Mouse (Mus musculus): ENCODE data around the gene Katnbl1. TPM values are rescaled to one million over a fixed set of nuclear protein-coding genes. Genes with fewer than 3 reads are reported as not detected.

The Katnbl1 gene
- polyA plus RNA-seq, 1 experiment: 26.1 TPM

DNA sequence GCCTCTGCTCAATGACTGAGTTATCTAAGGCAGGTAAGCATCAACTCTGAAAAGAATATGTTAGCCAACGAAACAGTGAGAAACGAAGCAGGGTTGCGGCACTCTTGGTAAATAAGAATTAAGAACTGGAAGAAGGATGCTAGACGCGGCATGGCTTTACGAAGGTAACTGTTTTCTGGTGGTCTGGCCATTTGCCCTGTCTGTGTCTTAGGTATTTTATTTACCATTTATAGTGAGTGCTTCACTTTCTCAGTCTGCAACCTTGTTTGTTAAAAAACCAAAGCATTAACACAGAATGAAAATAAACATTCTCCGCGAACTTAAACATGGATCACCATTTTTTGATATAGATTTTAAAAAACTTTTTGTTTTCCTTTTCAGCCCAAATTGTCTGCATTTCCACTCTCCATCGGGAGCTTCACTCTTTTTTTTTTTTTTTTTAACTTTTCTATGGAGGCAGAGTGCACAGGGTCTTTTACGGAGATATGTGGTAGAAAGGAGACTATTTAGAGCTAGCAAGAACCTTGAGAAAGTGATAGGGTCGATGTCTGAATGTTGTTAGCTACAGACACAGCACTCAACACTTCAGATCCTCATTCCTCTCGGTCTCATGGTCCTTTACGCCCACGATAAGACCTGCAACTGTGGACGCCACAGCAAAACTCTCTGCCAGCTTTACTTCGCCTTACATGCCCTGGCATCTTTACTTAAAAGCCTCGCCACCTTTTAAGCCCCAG is 75.3 kb downstream of the Katnbl1 start:
- Histone ChIP-seq H3K4me1 (ENCODE audit: control insufficient read depth, insufficient read depth, low read length) (no peaks in the 10 kb centered on the region), H3K4me3 (ENCODE audit: insufficient read depth, low read length) (peak overlapping the region; percentile 97), H3K27ac (ENCODE audit: insufficient read depth, low read length) (peak overlapping the region; percentile 62)
- TF ChIP-seq POLR2A (IDR thresholded peaks at IDR 0.05; ENCODE audit: low read depth, low read length) (peak; percentile 37; the same call in 1 of the 2 replicates), CTCF (IDR thresholded peaks at IDR 0.05; ENCODE audit: borderline replicate concordance, insufficient read depth, low read length) (no peak)

DNA sequence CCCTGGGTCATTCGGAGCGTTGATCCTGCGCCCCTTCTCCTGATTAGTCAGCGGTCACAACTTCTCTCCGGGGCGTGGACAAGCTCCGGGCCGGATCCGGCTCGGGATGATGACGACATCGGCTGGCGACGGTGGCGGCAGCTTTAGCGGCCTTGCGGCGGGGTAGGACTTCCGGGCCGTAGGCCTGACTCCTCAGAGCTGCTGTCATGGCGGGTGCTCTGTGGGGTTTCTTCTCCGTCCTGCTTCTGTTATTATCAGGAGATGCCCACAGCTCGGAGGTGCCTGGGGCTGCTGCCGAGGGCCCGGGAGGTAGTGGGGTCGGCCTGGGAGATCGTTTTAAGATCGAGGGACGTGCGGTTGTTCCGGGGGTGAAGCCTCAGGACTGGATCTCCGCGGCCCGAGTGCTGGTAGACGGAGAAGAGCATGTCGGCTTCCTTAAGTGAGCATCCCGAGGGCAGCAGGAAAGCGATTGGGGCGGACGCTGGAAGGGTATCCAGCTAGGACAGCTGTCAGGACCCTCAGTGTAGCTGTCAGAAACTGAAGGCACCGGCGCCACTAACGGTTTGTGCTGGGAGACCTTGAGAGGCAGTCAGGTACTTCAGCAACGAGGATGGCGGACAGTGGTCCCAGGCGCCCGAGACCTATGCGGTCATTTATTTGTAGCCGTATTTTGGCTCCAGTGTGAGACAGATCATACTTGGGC is 76.0 kb downstream of the Katnbl1 start, which contains the start of gene Emc7:
Gene Emc7 (plus strand): TSS at position 136 of the 703 bp plus-strand sequence.
- Histone ChIP-seq H3K4me3 (ENCODE audit: insufficient read depth, low read length) (peak within 1 kb of the TSS; percentile 97), H3K27ac (ENCODE audit: insufficient read depth, low read length) (peak within 1 kb of the TSS; percentile 62), H3K4me1 (ENCODE audit: control insufficient read depth, insufficient read depth, low read length) (no peaks in the 10 kb centered on the region)
- TF ChIP-seq POLR2A (IDR thresholded peaks at IDR 0.05; ENCODE audit: low read depth, low read length) (peak; percentile 96), CTCF (IDR thresholded peaks at IDR 0.05; ENCODE audit: borderline replicate concordance, insufficient read depth, low read length) (no peak)

DNA sequence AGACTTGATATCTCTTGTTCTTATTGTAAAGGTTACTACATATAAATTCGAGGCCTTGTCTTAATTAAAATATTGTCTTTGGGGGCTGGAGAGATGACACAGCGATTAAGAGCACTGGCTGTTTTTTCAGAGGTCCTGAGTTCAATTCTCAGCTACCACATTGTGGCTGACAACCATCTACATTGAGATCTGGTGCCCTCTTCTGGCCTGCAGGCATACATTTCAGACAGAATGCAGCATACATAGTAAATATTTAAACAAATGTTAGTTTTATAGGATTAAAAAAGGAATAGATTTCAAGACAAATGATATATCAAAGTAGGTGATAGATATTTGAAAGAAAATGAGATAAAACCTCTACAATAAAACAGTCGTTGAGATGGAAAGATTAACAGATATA is 81.5 kb downstream of the Katnbl1 start:
- Histone ChIP-seq H3K4me1 (ENCODE audit: control insufficient read depth, insufficient read depth, low read length) (no peaks in the 10 kb centered on the region), H3K4me3 (ENCODE audit: insufficient read depth, low read length) (no peak overlapping the region), H3K27ac (ENCODE audit: insufficient read depth, low read length) (no peak overlapping the region)
- TF ChIP-seq CTCF (IDR thresholded peaks at IDR 0.05; ENCODE audit: borderline replicate concordance, insufficient read depth, low read length): no peak
- TF ChIP-seq POLR2A (IDR thresholded peaks at IDR 0.05; ENCODE audit: low read depth, low read length): no peak

Other genes starting within 250 kb of the Katnbl1 start
- 1.3 and 1.9 TPM in 2 replicates for gene Olfr1316, start 244.2 kb upstream of the Katnbl1 start, polyA plus RNA-seq (2011; ENCODE audit: insufficient read length, low read depth, missing spikeins)
- gene Olfr1317, start 238.9 kb upstream of the Katnbl1 start, polyA plus RNA-seq (2011; ENCODE audit: insufficient read length, low read depth, missing spikeins): not detected in 2 replicates
- not detected in 2 replicates for gene Olfr1318, start 225.0 kb upstream of the Katnbl1 start, polyA plus RNA-seq (2011; ENCODE audit: insufficient read length, low read depth, missing spikeins)
- 21.6 and 25.3 TPM in 2 replicates for gene Lpcat4, start 139.7 kb upstream of the Katnbl1 start, polyA plus RNA-seq (2011; ENCODE audit: insufficient read length, low read depth, missing spikeins)
- gene Nutm1, start 119.9 kb upstream of the Katnbl1 start, polyA plus RNA-seq (2011; ENCODE audit: insufficient read length, low read depth, missing spikeins): not detected in 2 replicates
- gene Nop10, start 117.3 kb upstream of the Katnbl1 start, polyA plus RNA-seq (2011; ENCODE audit: insufficient read length, low read depth, missing spikeins): 70.7 and 79.5 TPM in 2 replicates
- gene Slc12a6, start 113.4 kb upstream of the Katnbl1 start, polyA plus RNA-seq (2011; ENCODE audit: insufficient read length, low read depth, missing spikeins): 27.9 and 29.2 TPM in 2 replicates
- gene Gm21985, start 112.9 kb upstream of the Katnbl1 start, polyA plus RNA-seq (2011; ENCODE audit: insufficient read length, low read depth, missing spikeins): not detected in 2 replicates
- gene Emc4, start 11.2 kb upstream of the Katnbl1 start, polyA plus RNA-seq (2011; ENCODE audit: insufficient read length, low read depth, missing spikeins): 65.8 and 71.9 TPM in 2 replicates
- 21.8 and 23.0 TPM in 2 replicates for gene Emc7, start 75.8 kb downstream of the Katnbl1 start, polyA plus RNA-seq (2011; ENCODE audit: insufficient read length, low read depth, missing spikeins)
- gene Chrm5, start 101.6 kb downstream of the Katnbl1 start, polyA plus RNA-seq (2011; ENCODE audit: insufficient read length, low read depth, missing spikeins): not detected in 2 replicates
- gene Aven, start 113.8 kb downstream of the Katnbl1 start, polyA plus RNA-seq (2011; ENCODE audit: insufficient read length, low read depth, missing spikeins): 10.0 and 10.6 TPM in 2 replicates